Mouse (Mus musculus) stomach, embryonic 14.5 days (tissue): Measurements from ENCODE around the gene Mkln1. TPM values are rescaled to one million over a fixed set of nuclear protein-coding genes. Genes with fewer than 3 reads are reported as not detected.
A peak's percentile ranks its signal among the peaks of the same experiment; 100 is the strongest.

Experiments
- ATAC-seq: fragments of 200-750 bp; cut with Nextera tagmentation; 2 replicates; pipeline ENCODE4 v1.8.0; 2017; ENCODE audit warnings: low read depth, moderate TSS enrichment; ENCODE audit not compliant: insufficient number of reproducible peaks, insufficient read depth, low FRiP score
- H3K27ac ChIP-seq: fragments of 300-500 bp; sonication (generic); 2 replicates; pipeline ENCODE4 v1.5.1; 2014; ENCODE audit warnings: mild to moderate bottlenecking, low read length, moderate library complexity, mixed read lengths
- H3K27me3 ChIP-seq: fragments of 300-500 bp; sonication (generic); 2 replicates; pipeline ENCODE4 v1.6.1; 2014; ENCODE audit warnings: low read length, control low read depth, mixed read lengths; ENCODE audit not compliant: control insufficient read depth, insufficient read depth
- H3K36me3 ChIP-seq: fragments of 300-500 bp; sonication (generic); 2 replicates; pipeline ENCODE4 v1.6.1; 2014; ENCODE audit warnings: mild to moderate bottlenecking, control low read depth, low read length, moderate library complexity, mixed read lengths; ENCODE audit not compliant: control insufficient read depth, insufficient read depth
- H3K4me1 ChIP-seq: fragments of 300-500 bp; sonication (generic); 2 replicates; pipeline ENCODE4 v1.6.1; 2014; ENCODE audit warnings: low read length, control low read depth, mixed read lengths; ENCODE audit not compliant: control insufficient read depth, insufficient read depth
- H3K4me2 ChIP-seq: fragments of 300-500 bp; sonication (generic); replicated peaks from 2 replicates; pipeline ENCODE4 v1.6.1; 2014; ENCODE audit warnings: low read depth, low read length, control low read depth
- H3K4me3 ChIP-seq: fragments of 300-500 bp; sonication (generic); 2 replicates; pipeline ENCODE4 v1.5.1; 2014; ENCODE audit warnings: low read depth, low read length, control low read depth
- H3K9ac ChIP-seq: fragments of 300-500 bp; sonication (generic); replicated peaks from 2 replicates; pipeline ENCODE4 v1.6.1; 2014; ENCODE audit warnings: low read depth, mild to moderate bottlenecking, control low read depth, low read length, moderate library complexity, mixed read lengths
- H3K9me3 ChIP-seq: fragments of 300-500 bp; sonication (generic); 2 replicates; pipeline ENCODE4 v1.6.1; 2016; ENCODE audit warnings: low read depth, low read length, control low read depth; ENCODE audit not compliant: control insufficient read depth
- WGBS: fragments of 180-500 bp; shearing (Covaris S2); extraction: QIAGEN DNeasy Blood & Tissue Kit; methylation state at CpG from one replicate; pipeline ENCODE4 v1.1.7; 2014; 5-methylcytosine and 5-hydroxymethylcytosine counted together
- polyA plus RNA-seq: library from polyadenylated mRNA; unstranded; fragments of >200 nt; fragmentation: Nextera tagmentation; extraction: Ambion mirVana; gene quantifications from 2 replicates; pipeline ENCODE4 v1.2.1, GENCODE M21; 2014

Mkln1 gene
- polyA plus RNA-seq, 1 experiment from 2014 or later, result 186 TPM

DNA sequence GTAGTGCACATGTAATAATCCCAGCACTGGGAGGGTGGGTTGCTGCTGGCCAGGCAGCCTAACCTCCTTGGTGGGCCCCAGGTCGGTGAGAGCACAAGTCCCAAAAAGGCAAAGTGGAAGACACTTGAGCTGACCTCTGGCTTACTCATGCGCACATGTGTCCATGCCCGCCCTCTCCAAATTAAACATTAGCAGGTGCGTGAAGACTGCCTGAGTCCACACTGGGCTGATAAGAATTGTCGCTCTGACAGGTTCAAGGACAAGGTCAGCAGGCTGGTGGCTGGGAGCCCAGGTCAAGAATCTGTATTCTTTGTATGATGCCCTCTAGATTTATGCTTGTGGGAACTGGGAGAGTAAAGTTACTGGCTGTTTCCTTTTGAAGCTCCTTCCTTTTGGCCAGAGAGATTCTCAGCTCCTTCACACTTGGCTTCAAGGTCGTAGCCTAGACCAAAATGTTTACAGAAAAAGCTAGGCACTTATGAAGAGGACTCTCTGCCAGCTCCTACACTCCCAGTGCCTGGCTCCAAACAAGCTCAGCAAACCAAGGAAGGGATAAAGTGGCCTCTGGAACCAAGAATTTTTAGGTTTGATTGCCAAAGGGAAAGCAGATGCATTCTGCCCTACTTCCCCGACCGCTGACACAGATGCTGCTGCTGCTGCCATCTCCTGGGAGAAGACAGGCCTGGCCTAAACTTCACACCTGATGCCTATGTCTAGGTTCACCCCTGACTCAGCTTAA lies 8.1 kb upstream of the Mkln1 start:
- WGBS, result 42% methylated on average over 8 of the region's 8 CpGs
- no peak overlapping the region for H3K9ac ChIP-seq
- no peaks in the 10 kb centered on the region for H3K36me3 ChIP-seq
- no peak overlapping the region for H3K4me2 ChIP-seq
- H3K4me1 ChIP-seq, result no peaks in the 10 kb centered on the region
- no peaks in the 10 kb centered on the region for H3K27me3 ChIP-seq
- H3K4me3 ChIP-seq, result no peak overlapping the region
- no peaks in the 10 kb centered on the region for H3K9me3 ChIP-seq
- no peak for ATAC-seq
- no peak overlapping the region for H3K27ac ChIP-seq

DNA sequence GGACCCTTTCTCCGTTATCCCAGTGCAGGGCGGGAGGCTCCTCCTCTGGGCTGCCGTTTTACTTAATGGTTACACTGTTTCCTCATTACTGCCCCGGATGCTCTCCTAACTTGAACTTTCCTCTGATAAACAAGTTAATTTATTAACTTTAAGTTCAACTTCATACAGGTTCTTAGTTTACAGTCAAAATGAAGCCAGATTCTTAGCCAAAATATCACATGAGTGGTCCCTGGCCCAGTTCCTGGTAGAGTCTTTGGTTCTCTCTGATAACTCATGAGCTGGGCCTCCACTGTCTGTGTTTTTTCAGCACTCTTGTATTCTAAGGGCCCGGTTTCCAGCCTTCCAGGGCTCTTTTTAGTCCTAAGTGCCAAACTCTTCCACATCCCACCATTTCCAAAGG lies 5.7 kb upstream of the Mkln1 start:
- Histone ChIP-seq H3K4me2 (no peak overlapping the region), H3K4me1 (no peaks in the 10 kb centered on the region), H3K36me3 (no peaks in the 10 kb centered on the region), H3K27me3 (no peaks in the 10 kb centered on the region), H3K4me3 (no peak overlapping the region), H3K9me3 (no peaks in the 10 kb centered on the region), H3K27ac (no peak overlapping the region), H3K9ac (no peak overlapping the region)
- 75% methylated on average over 5 of the region's 5 CpGs for WGBS
- ATAC-seq, result no peak

DNA sequence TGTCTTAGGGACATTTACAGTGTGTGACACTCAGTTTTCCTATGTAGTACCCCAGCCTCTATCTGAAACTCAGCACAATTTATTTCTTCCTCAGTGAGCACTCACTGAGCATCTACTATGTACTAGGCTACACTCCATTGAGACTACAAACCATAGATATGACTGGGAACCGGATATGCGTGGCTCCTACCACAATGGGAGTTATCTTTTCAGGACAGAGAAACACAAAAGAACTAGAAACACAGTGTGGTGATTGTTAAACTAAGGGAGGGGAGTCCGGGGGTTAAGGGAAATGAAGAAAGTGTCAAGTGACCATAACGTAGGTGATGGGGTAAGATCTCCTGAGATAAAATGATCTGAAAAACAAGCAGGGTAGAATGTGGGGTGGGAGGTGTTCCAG lies 2.4 kb upstream of the Mkln1 start:
- H3K4me3 ChIP-seq, result no peak overlapping the region
- WGBS, result 76% methylated on average over 4 of the region's 4 CpGs
- no peak for ATAC-seq

DNA sequence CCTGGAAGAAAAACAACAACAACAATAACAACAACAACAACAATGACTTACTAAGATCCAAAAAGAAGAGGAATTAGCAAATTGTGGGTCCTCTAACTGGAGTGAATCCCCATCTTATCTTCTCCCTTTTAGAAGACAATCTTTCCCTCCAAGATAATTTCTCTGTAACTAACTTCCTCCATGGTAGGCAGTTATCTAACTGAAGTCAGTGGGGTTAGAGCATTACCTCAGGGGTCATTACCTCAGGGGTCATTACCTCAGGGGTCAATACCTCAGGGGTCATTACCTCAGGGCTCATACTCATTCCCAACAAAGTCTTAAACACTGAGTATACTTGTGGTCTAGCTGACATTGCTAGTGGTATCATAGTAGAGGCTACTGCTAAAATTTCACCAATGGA lies 1.2 kb upstream of the Mkln1 start:
- no peak for ATAC-seq
- no peak overlapping the region for H3K4me2 ChIP-seq
- no peaks in the 10 kb centered on the region for H3K27me3 ChIP-seq
- H3K27ac ChIP-seq, result no peak overlapping the region
- H3K4me3 ChIP-seq, result no peak overlapping the region
- H3K9ac ChIP-seq, result no peak overlapping the region
- no peaks in the 10 kb centered on the region for H3K9me3 ChIP-seq
- peaks cover 18% of the 10 kb centered on the region for H3K4me1 ChIP-seq
- H3K36me3 ChIP-seq, result no peaks in the 10 kb centered on the region

More for the DNA sequence above, 2.4 kb upstream of the Mkln1 start:
- no peaks in the 10 kb centered on the region for H3K9me3 ChIP-seq
- H3K27ac ChIP-seq, result no peak overlapping the region
- no peaks in the 10 kb centered on the region for H3K36me3 ChIP-seq
- H3K27me3 ChIP-seq, result no peaks in the 10 kb centered on the region
- H3K9ac ChIP-seq, result no peak overlapping the region
- no peak overlapping the region for H3K4me2 ChIP-seq
- peaks cover 15% of the 10 kb centered on the region for H3K4me1 ChIP-seq

DNA sequence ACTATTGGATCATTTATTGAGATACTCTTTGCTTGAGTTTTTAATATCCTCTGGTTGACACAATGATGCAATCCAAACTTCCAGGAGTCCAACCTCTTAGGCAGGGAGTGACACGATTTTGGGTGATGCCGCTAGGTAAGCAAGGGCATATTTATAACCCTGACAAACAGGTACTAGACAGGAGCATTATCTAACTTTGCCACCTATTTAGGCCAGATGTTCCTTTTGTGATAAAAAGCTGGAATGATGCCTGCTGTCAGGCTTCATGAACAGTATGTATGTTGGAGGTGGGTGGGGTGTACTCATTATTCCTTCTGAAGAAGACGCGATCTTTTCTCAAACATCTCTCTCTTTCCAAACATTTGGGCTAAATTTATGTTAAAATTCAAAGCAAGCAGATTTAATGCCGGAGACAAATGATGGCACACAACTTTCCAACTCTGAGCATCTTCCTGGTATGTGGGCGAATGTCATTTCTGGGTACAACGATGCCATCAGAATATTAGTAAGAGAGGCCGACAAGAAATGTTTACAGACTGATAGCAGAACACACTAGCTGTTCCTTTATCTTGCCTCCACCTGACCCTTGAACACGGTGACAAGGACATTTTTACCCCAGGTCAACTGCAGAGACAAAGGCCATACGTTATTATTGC lies 632 bp upstream of the Mkln1 start:
- H3K9me3 ChIP-seq, result no peaks in the 10 kb centered on the region
- ATAC-seq, result no peak
- no peaks in the 10 kb centered on the region for H3K27me3 ChIP-seq
- H3K4me2 ChIP-seq, result peak overlapping the region; percentile 30; the same call in 1 of the 2 replicates
- no peak overlapping the region for H3K27ac ChIP-seq
- no peaks in the 10 kb centered on the region for H3K36me3 ChIP-seq
- no peak overlapping the region for H3K9ac ChIP-seq
- peak overlapping the region; percentile 72 for H3K4me3 ChIP-seq
- peaks cover 18% of the 10 kb centered on the region for H3K4me1 ChIP-seq
- 51% methylated on average over 10 of the region's 10 CpGs for WGBS

DNA sequence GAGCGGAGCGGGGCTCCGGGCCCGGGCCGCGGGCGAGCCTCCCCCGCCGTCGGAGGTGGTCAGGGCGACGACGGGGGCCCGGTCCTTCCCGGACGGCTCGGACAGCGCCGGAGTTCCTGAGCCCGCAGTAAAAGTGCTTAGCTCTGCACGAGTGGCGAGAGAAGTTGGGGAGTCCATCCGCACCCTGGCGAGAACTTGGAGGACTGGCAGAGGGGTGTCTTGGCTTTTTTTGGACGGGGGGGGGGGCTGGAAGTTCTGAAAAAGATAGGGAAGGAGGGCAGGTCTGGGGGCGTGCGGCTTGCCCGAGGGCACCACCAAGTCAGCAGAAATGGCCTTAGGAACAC lies 643 bp downstream of the Mkln1 start:
- WGBS, result under 1% methylated on average over 28 of the region's 28 CpGs
- Histone ChIP-seq H3K4me1 (peaks cover 18% of the 10 kb centered on the region), H3K4me3 (peak overlapping the region; percentile 72), H3K9ac (peak overlapping the region; percentile 94), H3K27ac (peak overlapping the region; percentile 93), H3K4me2 (peak overlapping the region; percentile 97), H3K27me3 (no peaks in the 10 kb centered on the region), H3K9me3 (no peaks in the 10 kb centered on the region), H3K36me3 (no peaks in the 10 kb centered on the region)
- ATAC-seq, result 0 out of 2 replicates have a peak, but pooled peaks have one; percentile 20

DNA sequence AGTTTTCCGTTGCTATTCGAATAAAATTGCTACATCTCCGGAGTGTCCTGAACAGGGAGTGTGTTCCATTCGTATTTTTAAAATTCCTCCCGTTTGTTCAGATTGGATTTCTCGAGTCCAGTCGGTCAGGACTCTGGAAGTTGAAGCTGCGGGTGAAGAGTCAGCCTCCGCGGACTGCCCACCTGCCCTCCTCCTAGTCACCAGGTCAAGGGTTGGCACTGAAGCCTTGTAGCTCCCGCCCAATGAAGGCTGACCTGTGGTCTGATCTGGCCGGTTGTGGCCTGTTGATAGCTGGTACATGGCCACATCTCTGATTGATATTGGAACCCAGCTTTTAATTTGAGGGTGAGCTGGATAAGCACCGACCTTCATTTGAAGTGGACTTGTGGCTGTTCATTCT lies 1.0 kb downstream of the Mkln1 start:
- 2% methylated on average over 13 of the region's 13 CpGs for whole genome bisulfite sequencing
- H3K4me3 ChIP-seq, result peak overlapping the region; percentile 72
- no peak for ATAC-seq
- H3K27me3 ChIP-seq, result no peaks in the 10 kb centered on the region
- peak overlapping the region; percentile 97 for H3K4me2 ChIP-seq
- no peak overlapping the region; the same call in 1 of the 2 replicates for H3K27ac ChIP-seq
- peak overlapping the region; percentile 94 for H3K9ac ChIP-seq
- H3K9me3 ChIP-seq, result no peaks in the 10 kb centered on the region
- H3K4me1 ChIP-seq, result peaks cover 18% of the 10 kb centered on the region
- H3K36me3 ChIP-seq, result no peaks in the 10 kb centered on the region

DNA sequence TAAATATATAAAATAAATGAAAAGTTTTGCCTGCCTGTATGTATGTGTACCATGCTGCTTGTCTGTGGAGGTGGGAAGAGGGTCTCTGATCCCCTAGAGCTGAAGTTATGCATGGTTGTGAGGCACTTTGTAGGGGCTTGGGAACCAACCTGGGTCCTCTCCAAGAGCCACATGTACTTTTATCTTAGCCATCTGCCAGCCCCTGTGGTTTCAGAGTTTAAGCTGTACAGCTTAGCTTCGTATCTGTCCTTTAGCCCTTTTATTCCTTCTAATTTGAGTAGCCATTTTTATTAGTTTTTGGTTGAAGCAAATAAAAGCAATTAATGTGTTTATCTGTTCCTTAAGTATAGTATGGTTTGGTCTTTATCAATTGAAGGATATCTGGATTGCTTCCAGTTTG lies 12.5 kb downstream of the Mkln1 start:
- H3K4me1 ChIP-seq, result no peaks in the 10 kb centered on the region; the same call in 1 of the 2 replicates
- no peak overlapping the region for H3K9ac ChIP-seq
- no peaks in the 10 kb centered on the region for H3K9me3 ChIP-seq
- H3K4me3 ChIP-seq, result no peak overlapping the region
- 88% methylated on average over 1 of the region's 1 CpGs for WGBS
- no peak overlapping the region for H3K27ac ChIP-seq
- ATAC-seq, result no peak
- no peak overlapping the region for H3K4me2 ChIP-seq
- no peaks in the 10 kb centered on the region for H3K36me3 ChIP-seq
- H3K27me3 ChIP-seq, result no peaks in the 10 kb centered on the region
